Mouse (Mus musculus): ENCODE results near the gene Slit3.
A peak's percentile ranks its signal among the peaks of the same experiment; 100 is the strongest.

The Slit3 gene

DNA sequence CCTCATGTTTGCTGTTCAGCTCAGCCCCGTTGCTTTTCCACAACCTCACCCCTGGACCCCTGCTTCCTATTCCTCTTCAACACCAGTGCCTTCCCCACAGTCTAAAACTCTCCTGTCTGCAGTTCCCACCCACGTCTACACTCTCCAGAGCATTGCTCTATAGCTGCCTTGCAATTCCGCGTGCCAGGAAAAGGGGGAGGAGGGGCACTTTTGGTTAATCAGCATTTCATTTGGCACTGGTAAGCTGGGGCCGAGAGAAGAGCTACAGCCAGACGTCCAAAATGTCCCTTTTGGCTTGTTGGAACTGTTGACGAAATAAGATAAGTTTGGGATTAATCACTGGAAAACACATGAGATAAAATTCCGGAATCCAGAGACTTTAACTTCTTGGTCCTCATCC is 274.4 kb downstream of the Slit3 start:
- no peak for DNase-seq (ENCODE audit: low spot score in 2 of 2)

DNA sequence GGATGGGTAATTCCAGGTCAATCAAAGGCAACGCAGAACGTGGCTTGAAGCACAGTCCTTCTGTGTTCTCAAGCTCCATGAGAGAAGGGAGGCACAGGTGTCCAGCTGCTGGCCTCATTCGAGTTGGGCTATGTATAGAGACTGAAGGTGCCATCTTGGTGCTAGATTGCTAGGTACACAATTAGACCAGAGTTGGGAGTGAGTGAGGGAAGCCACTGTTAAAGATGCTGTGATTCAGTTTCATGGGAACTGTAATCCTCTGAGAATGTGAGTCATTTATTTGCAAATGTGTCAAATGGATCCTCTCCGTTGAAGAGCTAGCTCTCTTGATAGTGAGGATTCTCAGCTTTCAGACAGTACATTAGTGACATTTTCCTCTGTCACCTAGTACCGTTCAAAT is 277.3 kb downstream of the Slit3 start:
- no peak for DNase-seq (ENCODE audit: low spot score in 2 of 2)

DNA sequence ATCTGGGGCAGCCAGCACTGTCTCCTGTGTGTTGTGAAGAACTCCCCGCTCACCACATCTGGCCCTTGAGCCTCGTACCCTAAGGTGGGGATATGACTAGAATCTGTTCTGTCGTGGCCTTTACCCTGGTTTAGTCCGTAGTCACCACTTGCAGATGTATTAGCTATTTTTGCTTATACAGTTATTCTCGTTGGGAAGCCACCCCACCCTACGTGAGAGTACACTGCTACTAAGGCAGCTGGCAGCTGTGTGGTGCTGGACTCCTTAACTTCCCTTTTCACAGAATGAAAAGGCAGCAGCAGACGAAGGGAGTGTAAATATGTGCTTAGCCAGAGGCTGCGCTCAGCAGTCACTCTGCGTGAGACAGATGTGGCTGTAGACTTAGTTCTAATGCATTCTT is 282.5 kb downstream of the Slit3 start:
- no peak for DNase-seq (ENCODE audit: low spot score in 2 of 2)

DNA sequence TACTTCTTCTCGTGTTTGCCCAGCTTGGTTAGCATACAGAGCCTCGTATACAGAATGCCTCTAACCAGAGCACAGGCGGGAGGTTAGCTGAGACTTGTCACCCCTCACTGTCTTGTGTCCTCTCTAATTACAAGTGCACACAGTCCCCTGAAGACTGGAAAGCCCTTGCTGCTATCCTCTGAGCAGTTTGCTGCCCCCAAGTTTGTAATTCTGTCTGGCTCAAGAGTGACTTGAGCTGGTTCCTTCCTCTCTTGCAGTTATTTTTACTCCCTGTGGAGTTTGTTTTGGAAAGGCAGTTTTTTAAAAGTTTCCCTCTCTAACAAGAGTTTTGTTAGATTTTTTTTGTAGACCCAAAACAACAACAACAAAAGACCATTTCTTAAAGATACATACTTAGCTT is 285.0 kb downstream of the Slit3 start:
- no peak for DNase-seq (ENCODE audit: low spot score in 2 of 2)

DNA sequence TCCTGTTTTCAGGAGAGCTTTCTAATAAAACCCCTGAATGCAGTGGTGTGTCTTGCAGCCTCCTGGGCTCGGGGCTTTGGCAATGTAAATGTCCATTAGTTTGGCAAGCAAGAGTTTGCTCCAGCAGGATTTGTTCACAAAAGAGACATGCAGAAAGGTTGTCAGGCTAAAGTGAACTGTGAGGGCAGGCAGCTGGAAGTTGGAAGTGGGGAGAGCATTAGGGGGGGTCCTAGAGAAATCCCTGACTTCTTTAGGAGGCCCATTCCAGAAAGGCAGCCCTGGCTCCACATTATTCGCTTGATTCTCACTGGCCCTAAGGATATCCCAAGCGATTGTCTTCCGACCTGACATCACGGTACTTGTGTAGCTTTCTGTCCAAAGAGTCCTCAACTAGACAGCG is 285.5 kb downstream of the Slit3 start:
- DNase-seq (ENCODE audit: low spot score in 2 of 2) = no peak

DNA sequence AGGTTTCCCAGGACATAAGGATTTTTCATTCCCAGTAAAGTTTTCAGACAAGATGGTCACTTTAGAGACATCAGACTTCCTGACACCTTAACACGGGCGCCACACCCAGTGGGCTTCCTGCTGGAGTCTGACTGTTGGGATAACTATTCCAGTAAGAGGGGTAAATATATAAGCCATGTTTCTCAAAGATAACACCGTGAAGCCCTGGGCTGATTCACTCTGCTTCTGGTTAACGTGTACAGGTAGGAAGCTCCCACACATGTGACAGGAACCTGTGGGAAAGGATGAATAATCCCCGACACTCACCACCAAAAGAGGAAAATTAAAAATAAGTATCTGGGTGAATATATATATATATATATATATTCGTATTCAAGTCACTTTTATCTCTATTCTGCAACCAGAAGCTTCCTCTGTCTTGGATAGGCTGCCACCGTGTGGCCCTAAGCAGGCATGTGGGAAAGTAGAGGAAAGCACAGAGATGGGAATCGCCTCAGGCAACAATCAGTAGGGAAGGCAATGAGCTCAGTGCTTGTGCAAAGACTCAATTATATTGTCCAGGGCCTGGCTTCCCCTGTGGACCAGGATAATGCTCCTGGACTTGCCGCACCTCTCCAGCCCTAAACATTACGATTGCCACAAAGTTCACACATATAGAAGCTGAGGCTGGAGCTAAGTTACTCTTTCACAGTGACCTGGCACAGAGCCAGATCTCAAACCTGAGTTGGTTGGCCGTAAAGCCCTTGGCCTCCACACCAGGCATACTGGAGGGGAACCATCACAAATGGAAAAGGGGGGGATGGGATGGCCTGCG is 286.5 kb downstream of the Slit3 start:
- DNase-seq (ENCODE audit: low spot score in 2 of 2) = peak in 1 of 2 experiments; percentile 16

DNA sequence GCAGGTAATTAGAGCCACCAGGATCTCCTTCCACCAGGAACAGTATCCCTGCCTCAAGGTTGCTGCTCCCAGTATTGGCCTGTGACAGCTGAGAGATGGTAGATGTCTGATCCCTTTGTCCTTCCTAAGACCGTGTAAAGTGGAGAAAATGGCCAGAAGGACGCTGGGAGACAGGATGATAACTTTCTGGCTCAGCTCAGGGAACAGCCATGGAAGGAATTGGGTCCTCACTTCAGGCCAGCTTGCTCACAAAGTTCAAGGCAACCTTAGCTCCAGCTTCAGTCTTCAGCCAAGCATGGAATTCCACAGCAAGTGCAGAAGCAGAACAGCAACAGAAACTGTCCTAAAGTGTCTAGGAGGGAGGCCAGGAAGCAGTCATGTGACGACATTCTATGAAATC is 289.4 kb downstream of the Slit3 start:
- DNase-seq (ENCODE audit: low spot score in 2 of 2) = no peak

DNA sequence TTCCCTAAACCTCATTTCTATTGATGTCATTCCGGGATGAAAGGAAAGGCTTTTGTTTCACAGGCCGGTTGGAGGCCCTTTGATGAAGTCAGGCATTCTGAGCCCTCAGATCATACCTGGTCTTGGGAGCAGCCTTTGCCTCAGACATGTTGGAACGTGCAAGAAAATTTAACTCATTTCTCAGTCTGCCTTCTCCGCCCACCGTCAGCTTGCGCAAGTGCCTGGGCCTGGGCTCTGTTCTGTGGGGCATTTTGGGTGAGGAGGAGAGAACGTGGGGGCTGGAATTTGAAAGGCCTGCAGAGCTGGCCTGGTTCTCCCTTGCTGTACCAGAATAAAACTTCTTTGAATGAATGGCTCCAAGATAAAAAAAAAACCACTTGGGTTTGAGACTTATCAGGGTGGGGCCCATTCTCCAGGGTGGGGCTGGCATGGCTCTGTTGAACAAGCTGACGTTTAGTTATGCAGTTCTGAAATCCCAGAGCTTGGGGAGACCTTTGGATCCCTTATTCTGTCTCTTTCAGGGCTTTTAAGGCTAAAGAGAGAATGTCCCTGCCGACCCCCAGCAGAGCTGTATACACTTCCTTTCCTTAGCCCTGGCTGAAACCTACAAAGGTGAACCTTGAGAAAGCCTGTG is 294.9 kb downstream of the Slit3 start:
- no peak for DNase-seq (ENCODE audit: low spot score in 2 of 2)

DNA sequence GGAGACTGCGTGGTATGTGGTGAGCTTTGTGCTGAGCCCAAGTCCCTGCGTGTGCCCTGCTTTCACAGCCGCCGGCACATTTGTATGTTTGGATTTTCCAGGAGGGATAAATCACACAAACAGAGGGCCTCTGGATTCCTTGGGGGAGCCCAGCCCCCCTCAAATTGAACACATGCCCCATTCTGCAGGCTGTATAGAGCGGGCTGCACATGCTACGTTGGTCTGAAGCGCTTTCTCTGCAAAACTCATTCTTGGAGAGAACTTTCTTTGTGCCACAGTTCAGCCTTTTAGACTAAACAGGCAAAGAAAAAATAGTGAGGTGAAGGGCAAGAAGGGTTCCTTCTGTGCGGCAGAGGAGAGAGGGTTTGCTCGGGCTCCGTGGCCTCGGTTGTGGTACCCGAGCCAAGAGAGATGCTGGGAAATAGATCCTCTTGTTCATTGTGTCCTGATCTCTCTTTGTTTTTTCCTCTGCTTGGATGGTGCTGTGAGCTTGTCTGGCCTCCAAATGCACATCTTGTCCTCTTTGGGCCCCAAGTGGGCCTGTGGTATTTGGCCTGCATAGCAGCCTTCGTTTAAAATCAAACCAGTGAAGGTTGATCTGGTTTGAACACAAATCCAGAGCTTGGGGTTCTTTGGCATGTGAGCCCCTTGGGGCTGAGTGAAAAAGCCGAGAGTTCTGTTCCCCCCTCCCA is 295.5 kb downstream of the Slit3 start:
- DNase-seq (ENCODE audit: low spot score in 2 of 2) = no peak

DNA sequence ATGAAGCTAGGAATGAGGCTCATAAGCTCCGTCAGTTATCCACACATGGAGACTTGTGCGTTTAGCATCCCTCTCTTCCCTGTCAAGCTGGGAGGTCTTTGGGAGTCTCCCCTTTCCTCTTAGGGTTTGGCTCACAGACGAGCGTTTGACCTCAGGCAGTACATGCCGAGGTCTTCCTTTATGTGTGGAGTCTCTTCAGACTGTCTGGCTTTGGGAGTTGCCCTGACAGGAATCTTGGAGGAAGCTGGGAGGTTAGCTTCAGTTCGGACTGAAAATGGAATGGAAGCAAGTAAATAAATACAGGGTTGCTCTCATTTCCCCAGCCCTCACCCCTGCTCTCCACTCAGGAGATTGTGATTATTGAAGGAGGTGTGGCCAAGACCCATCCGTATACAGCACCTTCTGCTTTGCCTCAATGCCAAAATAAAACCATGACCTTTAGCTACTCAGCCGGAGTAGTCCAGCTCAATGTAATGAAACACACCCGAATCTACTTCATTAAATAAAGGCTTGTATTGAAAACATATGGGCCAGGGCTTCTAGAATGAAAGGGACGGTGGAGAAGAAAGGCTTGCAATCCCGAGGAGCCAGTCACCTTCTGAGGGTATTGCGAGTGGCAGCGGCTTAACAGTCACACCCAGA is 297.0 kb downstream of the Slit3 start:
- no peak for DNase-seq (ENCODE audit: low spot score in 2 of 2)

DNA sequence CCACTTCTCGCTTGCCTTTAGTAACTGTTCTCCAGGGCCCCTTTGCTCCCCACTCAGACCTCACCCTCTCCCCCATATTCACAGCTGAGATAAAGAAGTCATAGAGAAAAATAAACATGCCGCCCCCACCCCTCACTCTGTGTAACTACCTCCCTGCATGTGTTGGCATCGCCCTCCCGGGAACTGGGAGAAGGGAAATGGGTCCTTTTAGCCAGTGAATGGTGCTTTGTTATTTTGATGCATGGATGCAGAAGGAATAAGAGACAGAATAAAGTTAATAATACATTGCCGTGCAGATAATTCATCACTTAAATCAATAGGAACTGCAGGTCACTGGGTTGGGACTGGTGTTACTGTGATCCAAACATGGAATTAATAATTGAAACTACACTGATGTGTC is 298.0 kb downstream of the Slit3 start:
- DNase-seq (ENCODE audit: low spot score in 2 of 2) = no peak

DNA sequence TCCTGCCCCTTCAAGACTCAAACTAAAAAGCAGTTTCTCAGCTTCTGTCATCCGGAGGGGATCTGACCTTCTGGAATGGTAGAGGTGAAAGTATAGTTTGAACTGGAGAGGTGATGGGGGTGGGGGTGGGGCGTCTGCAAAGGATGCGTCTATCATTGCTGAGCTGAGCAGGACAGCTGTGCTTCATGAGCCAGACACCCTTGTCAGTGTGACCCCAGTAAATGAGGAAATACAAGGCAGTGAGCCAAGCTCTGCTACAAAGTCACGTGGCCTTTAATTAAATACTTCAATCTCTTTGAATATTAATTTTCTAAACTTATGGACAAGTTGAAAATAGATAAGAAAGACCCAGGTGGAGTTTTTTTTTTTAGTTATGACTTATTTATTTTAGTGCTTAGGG is 300.7 kb downstream of the Slit3 start:
- DNase-seq (ENCODE audit: low spot score in 2 of 2) = no peak

DNA sequence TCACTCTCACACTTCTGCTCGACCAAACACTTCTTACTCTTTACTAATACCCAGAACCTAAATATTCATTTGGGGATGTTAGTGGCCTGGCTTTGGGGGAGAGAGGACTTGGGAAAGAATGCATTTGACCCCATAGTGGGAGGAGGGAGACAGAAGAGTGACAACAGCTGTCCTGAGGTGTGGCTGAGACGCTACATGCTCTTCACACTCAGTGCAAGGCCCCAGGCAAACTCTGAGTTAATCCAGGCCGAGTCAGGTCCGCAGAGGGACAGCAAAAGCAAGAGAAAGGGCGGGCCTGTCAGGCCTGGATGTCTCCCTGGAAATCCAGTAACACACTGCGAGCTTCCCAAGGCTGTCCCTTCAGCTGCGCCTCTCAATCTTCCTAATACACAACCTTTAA is 307.0 kb downstream of the Slit3 start:
- no peak for DNase-seq (ENCODE audit: low spot score in 2 of 2)

DNA sequence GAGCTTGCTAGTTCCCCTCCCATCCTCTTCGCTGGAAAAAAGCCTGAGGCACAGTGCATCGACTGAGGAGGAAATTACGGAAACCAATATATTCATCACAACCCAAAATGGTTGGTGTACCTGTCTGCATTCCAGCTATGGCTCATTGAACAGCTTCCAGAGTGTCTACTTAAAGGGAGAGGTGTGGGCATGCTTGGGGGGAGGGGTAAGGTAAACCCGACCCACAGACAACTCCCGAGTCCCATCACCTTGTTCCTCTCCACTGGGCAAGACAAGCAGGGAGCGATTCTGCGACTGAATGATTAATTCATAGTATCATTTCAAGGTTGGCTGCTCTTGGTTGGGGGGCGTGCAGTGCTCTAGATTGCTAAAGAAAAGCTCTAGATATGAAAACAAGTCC is 310.1 kb downstream of the Slit3 start:
- DNase-seq (ENCODE audit: low spot score in 2 of 2) = no peak

DNA sequence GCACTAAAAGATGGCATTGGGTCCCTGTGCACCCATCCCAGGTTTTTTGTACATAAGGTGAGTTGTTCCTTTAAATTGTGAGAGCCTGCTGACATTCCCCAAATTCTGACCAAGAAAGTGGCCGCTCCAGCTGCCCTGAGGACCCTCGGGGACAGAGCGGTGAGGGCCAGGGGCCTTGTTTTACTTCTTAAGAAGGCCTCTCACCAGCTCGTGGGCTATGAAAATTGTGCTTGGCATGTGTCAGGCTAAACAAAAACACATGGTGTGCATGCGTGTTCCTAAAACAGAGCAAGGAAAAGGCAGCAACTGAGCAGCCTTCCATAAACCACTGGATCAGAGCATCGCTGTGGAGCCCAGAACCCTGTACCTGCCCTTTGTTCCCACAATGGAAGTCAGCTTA is 316.5 kb downstream of the Slit3 start:
- no peak for DNase-seq (ENCODE audit: low spot score in 2 of 2)

DNA sequence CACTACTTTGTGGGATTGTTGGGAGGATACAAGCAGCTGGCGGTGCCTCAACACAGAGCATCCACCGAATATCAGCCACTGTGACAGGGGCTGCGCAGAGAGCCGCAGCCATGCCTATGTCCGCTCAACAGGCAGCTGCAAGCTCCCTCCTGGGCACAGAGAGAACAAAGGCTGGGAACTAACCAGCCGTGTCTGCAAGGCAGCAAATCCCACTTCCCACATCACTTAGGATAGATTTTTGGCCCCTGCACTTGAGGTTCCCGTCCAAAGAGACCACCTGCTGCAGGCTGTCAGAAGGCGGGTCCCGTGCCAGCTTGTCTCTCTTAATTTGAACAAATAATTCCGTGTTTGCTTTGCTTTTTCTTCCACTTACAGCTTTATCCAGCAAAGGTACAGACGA is 319.2 kb downstream of the Slit3 start:
- no peak for DNase-seq (ENCODE audit: low spot score in 2 of 2)

DNA sequence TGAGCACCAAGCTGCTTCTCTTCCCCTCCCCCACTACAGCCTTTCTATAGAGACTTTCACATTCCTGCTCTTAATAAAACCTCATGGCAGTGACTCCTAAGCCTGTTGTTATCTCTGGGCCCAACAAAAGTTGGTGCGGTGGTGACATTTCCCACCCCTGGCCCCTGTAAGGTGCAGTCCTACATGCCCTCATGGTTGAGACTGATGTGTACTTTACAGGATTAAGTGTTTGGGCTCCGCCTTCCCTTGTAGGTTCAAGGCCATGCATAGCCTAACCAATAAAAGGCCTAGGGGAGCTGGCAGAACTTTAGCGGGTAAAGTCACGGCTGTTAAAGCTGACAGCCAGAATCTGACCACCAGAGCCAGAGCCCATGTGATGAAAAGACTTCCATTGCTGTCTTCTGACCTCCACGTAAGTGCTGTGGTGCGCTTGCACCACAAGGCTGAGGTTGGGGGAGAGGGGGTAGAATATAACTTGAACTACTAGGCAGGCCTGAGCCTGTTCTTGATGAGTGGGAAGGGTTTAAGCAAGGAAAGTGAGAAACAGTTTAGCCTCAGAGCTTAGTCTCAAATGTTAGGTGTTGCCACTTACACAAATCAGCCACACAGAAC is 323.6 kb downstream of the Slit3 start:
- no peak for DNase-seq (ENCODE audit: low spot score in 2 of 2)

DNA sequence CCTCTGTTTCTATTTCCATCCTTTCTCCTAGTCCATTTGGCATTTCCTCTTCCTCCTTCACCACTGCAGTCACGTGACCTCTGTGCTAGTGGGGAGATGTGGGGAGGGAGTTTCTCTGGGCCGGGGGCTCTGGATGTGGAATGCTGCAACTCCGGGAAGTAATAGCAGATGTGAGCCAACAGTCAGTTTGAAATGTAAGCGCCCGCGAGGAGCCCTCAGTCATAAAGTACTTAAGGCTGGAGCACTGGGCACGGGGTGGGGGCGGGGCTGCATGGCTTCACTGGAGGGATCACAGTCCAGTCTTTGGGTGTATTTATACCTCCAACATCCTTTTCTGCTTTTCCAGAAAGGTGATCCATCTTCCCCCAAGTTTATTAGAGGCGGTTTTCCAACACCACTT is 326.9 kb downstream of the Slit3 start:
- DNase-seq (ENCODE audit: low spot score in 2 of 2) = no peak

DNA sequence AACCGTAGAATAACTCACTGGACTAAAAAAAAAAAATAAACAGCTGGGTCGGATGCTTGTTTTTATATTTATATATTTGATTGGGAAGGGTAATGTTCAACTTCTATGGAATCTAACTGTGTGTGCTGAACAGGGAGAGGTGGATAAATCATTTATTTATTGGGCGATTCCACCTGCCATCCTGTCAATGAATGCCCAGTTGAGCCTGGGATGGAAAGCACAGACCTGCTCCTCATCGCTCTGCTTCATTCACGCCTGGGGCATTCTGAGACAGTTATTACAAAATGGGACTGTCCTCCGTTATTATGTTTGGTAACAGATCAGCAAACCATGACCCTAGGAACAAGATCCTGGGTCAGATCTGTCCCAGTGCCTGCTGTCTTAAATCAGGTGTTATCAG is 328.2 kb downstream of the Slit3 start:
- no peak for DNase-seq (ENCODE audit: low spot score in 2 of 2)

DNA sequence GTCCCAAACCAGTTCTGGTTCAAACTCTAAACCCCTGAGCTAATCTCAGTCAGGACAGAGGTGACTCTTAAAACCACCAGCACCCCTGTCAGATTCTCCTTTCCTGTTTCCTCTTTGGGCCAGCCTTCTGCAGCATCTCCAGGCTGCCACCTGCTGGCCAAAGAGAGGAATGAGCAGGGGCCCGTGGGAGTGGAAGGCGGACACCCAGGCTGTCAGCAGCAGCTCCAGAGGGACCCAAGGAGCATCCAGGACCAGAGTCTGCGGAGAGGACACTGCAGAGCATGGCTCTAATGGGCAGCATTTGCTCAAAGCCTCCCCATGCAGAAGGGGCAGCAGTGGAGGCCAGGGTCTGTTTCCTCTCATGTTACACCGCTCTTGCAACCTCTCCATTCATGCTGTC is 330.6 kb downstream of the Slit3 start:
- DNase-seq (ENCODE audit: low spot score in 2 of 2) = peak; percentile 17 to 61

DNA sequence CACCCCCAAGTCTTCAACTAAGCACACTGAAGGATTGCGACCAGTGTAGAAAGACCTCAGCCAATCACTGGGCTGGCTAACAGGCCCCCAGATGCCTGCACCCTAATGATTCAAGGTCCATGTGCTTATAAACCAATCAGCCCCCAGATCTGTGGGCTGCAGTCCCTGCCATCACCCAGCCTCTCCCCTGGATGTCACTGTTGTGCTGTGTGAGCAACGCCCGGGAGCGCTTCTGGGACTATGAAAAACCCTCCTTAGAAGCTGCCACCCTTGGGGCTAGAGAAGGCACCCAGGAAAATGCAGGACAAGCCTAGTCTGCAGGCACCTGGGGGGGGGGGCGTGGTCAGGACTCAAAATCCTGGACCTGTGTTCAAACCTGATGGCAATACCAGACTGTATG is 331.4 kb downstream of the Slit3 start:
- no peak for DNase-seq (ENCODE audit: low spot score in 2 of 2)

DNA sequence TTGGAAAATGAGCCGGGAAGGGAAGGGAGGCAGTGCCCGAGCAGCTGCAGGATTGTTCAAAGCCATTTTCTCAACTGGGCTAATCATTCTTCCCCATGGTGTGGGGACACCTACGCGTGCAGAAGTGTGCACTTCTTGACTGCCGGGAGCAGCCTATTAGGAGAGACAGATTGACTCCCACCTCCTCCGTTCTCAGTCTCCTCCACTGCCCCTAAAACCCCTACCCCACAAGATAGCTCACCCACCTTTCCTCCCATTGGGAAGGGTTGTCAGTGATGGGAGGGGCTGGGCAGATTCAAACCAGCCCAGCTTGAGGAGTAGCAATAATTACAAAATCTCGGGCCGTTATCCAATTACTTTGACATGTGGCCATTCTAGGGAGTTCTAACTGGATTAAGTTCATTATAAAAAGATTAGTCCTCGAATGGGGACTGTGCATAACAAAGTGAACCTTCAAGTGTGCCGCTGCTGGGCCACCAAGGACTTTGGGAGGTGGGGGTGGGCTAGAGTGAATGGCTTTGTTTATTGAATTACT is 333.2 kb downstream of the Slit3 start:
- no peak for DNase-seq (ENCODE audit: low spot score in 2 of 2)

Data from spleen, postnatal 10 days (tissue).